Mouse (Mus musculus) heart, postnatal 25 days (tissue): ENCODE measurements at regions not wholly inside any gene's neighbourhood (a gene's known extent, or its start where the extent isn't known, plus 50 kb on each side); places are given as distances from the start of the nearest gene placed in this dataset.

Source experiments
- DNase-seq: peaks from one replicate; pipeline ENCODE4 v3.0.0; 2022; ENCODE audit warnings: low spot score
- intact Hi-C: fragments of 180-260 bp; cut with DNase I; formaldehyde crosslinking; loops from one replicate; pipeline ENCODE4 v1.15.1; 2025

DNA sequence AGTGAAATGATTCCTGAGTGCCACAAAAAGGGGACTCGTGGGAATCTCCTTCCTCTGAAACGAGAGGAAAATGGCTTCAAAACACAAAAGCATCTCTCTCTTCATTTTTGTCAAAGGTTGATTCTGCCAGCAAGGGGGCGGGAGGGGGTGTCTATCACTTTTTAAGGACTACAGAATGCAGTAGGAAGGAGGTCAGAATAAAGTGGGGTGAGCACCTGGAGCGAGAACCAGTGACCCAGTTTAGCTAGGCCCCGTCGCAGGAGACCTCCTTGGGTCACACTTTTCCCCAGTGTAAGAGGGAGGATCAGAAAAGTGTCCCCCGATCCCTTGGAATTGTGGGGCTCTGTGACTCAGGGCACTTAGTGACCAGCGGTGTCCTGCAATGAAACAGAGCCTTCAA is 133.1 kb downstream of the Tgfb2 start:
- DNase-seq = no peak
- intact Hi-C loops = no loop called here

DNA sequence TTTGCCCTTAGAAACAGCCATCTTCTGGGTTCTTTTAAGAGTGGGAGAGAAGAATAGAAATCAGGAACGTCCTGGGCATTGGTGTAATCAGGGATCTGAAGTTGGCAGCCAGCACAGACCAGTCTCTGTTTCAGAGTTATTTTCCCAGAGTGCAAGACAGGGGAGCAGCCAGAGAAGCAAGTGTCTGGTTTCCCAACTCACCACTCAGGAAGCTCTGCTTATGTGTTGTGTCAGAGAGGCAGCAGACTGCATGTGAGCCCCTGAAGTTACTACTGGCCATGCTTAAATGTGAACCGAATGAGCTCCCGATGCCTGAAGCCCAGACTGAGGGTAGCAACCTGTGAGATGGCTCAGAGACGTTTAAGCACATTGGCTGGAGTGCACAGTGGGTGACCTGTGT is 133.7 kb downstream of the Tgfb2 start:
- intact Hi-C loops = no loop called here
- no peak for DNase-seq

DNA sequence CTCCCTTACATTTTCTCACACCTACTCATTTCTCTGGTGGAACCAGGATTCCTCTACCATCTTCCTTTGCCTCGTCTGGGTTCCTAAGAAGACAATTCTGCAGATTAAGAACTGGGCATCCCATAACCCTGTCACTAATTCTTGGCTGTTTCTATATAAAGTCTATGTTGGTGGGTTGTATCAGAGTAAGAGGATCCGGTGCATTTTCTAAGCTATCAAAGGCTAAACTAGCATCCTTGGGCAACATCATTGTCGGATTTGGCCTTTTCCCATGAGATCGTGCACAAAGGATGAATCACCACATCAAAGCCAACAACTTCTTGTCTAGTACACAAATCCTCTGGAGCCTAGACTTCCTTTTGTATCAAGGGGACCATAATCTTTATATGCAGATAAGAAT is 137.3 kb downstream of the Tgfb2 start:
- no peak for DNase-seq
- intact Hi-C loops = no loop called here

DNA sequence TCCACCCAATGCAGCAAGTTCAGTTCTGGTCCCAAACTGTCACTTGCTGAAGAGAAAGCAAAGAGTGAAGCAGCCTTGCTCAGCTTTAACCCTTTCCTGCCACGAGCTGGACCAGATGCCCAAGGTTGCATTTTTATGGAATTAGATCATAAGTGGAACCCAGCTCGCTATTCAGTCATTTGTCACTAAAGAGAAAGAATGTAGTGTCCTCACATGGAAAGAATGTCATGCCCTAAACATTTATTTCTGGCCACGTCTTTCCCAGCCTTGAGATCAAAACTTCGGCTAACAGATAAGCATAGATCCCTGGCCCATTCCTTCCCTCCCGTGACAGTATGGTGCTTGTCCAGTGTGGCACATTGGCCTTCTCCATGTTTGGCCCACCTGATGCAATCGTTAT is 137.7 kb downstream of the Tgfb2 start:
- DNase-seq = no peak
- intact Hi-C loops = no loop called here

DNA sequence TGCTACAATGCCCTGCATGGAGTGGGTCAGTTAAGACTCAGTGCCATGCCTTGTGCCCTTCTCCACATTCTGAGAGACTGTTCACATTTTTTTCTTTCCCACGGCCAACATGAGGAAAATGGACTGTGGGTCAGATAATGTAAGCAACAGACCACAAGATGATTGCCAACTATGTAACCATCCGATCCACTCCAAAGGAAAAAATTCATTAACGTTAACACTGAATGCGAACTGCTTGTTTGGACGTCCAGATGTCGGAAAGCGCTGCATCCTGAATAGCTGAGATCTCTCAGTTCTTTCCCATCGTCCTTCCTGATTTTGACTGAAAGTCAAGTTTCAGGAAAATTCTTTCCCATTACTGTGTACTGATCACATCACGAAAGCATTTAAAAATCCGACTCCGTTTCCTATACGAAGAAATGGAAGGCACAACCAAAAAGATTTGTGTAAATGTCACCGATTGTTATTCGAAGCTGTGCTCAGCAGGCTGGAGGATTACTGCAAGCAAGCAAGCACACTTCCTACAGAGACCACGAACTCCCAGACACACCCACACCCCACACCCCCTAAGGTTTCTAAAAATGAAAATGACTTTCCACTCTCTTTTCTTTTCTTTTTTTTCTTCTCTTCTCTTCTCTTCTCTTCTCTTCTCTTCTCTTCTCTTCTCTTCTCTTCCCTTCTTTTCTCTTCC is 138.5 kb downstream of the Tgfb2 start:
- no peak for DNase-seq
- intact Hi-C loops = no loop called here

DNA sequence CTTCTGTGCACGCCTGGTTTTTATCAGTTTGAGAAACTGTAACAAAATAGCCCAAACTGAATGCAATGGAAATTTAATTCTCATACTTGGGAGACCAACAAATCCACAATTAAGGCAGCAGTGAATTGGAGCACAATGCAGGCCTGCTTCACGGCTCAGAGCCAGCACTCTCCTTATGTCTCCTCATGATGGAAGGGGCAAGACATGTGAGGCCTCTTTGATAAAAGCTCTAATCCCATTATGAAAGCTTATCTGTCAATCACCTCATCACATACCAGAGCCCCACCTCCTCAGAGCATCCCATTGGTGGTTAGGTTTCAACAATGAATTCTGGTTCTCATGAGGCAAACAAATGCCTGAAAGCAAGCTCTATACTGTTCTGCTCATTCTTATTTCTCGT is 143.8 kb downstream of the Tgfb2 start:
- intact Hi-C loops = no loop called here
- DNase-seq = no peak

DNA sequence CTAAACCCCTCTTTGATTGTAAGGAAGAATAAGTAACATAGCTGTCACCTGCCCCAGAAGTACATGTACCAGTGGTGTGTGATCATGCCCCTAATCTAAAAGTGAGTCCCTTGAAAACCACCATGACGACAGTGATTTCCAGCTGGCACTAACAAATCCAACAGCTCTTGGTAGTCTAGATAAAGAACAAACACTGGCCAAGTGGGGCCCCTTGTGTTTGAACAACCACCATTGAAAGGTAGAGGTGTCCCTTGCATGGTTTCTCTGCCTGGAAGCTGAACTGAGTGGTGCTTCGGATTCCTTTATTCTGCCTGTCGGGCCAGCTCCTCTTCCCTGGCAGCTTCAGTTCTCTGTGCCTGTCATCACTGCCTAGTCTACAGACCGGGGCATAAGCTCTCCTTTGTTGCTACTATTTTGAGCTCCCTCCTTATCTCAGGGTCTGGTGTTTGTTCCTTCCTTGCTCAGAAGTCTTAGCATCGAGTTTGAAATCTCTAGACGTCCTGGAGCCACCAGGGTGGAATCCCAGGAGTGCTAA is 150.3 kb downstream of the Tgfb2 start:
- no peak for DNase-seq
- intact Hi-C loops = no loop called here

DNA sequence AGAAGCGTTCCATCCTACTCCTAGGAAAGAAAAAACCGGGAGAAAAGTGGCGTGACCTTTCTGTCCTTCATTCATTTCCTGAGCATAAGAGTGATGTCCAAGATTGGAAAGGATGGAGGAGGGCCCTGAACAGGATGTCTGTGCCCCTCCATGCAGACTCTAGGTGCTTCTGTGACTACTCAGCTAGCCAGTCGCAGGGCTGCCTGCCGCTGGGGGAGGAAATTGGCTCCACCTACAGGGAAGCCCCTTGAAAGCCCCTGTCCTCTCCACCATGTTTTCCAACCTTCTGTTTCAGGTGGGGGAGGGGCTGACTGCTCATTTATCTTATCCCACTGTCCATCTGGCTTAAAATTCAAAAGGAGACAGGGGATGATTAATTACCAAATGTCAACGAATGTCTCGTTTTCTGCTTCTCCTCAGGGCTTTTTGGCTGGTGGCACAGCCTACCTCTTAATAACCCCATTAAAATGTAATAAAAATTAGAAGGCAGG is 151.2 kb downstream of the Tgfb2 start:
- intact Hi-C loops = loop anchor here (5.0 kb wide), 1 partner anchor 53 kb away; no protein-coding TSS in a partner anchor
- no peak for DNase-seq

DNA sequence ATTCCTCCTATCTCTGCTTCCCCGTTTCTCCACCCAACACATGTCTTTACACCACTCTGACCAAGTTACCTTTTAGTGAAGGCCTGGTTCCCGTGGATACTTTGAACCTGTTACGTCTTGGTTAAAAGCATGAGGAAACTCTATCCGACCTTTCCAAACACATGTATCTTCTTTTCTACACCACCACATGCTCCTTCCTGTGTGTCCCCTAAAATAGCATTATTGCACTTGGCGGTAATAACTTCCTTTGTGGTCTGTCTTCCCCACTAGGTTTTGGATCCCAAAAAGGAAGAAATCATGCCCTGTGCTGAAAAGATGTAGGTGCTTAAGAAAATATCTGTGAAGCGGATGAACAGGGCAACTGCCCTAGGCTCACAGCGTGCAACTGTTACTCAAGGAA is 153.1 kb downstream of the Tgfb2 start:
- no peak for DNase-seq
- intact Hi-C loops = loop anchor here (5.0 kb wide), 1 partner anchor 55 kb away; no protein-coding TSS in a partner anchor

DNA sequence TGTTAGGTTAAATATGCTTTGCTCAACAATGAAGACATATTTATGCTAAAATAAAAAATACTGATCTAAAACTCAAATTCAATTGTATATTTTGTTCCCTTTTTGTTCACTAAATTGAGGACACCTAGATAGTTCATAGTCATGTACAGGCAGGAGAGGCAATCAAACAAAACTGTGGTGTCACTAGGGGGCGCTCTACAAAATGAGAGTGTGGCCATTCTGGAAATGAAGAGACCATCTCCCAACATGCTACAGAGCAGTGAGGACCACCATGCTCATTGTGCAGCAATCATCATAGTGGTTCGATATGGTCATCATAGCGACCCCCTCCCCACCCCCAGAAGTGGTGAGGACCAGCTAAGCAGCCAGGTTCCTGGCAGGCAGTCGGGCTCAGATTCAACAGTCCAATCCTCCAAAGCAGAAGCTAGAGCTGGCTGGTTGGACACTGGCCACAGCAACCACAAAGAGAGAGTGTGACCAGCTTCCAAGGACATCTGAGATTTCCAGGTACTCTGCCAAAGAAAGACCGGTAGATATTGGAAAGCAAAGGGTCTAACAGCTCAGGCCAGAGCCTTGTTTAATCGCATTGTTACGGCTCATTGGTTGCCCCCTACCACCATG is 155.4 kb downstream of the Tgfb2 start:
- no peak for DNase-seq
- intact Hi-C loops = loop anchor here (5.0 kb wide), 1 partner anchor 57 kb away; no protein-coding TSS in a partner anchor

DNA sequence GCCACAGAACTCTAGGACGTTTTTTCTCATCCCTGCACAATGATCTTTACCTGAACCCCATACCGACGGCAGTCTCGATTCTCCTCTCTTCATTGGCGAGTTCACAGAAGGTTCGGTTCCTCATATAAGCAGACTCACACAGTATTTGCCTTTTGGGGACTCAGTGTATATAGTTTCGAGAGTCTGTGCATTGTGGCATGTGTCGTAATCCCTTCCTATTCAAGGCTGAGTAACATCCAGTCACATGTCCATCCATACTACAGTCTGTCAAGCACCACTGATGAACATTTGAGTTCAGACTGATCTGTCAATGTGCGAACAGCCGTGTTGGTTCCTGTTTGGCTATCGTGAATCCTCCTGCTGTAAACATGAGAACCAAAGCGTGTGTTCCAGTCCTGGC is 156.6 kb downstream of the Tgfb2 start:
- intact Hi-C loops = no loop called here
- DNase-seq = no peak

DNA sequence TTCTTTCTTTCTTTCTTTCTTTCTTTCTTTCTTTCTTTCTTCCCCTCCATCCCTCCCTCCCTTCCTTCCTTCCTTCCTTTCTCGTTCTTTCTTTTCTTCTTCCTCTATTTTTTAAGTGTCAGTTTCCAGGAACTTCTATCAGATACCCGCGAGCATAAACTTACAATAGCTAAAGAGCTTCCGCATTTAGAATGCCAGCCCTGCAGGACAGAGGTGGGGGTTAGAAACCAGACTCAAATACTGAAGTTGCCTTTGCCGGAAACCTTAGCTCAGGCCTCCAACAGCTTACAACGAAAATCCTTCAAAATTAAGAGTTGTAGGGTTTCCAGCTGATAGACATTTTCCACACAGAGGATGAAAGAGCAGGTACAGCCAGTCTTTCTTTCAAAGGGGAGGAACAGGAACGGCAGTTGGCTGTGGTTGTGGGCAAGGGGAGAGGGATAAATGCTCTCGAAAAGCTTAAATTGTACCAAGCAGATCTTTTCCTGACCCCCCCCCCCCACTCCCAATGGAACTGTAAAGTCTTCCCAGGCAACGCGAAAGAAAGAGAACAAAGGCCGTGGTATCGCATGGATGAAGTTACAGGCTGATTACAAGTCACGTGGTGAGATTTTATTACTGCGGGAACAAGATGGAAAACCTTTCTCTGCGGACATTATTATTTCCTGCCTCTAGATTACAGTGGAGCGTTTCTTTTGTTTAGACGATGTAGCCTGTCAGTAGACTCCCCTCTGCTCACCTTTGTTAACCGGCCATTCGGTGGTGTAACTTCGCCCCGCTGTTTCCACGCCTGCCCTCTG is 159.2 kb downstream of the Tgfb2 start:
- no peak for DNase-seq
- intact Hi-C loops = no loop called here

DNA sequence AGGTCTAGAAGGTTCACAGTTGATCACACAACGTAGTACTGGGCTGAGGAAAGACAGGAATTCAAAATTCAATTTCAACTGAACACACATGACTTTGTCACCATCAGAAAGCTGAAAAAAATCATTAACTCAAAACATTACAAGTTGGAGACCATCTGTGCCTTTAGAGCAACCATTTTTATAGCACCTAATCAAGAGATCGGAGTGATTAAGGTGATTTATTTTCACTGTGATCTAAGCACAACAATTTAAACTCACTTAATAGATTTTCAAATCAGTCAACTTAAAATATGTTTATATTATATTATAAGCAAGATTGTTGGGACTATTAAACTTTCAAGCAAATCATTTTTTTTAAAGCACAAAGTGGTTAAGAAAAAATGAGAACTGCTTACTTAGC is 165.7 kb downstream of the Tgfb2 start:
- intact Hi-C loops = no loop called here
- no peak for DNase-seq

DNA sequence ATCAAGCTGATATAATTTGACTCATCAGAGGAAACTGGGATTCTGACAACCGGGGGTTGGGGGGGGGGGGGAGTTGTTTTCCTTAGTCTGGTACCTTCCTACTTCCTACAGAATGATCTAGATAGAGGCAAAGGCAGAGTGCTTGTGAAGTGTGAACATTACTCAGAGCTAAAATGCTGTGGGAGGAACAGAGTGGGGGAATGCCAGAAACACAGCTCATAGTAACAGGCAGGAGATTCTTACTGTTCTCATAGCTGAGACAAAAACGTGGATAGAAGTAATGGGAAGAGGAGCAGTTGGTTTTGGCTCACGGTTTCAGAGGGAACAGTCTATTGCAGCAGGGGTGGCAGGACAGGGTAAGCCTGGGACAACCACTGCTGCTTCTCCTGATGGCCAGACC is 167.6 kb downstream of the Tgfb2 start:
- DNase-seq = no peak
- intact Hi-C loops = no loop called here

DNA sequence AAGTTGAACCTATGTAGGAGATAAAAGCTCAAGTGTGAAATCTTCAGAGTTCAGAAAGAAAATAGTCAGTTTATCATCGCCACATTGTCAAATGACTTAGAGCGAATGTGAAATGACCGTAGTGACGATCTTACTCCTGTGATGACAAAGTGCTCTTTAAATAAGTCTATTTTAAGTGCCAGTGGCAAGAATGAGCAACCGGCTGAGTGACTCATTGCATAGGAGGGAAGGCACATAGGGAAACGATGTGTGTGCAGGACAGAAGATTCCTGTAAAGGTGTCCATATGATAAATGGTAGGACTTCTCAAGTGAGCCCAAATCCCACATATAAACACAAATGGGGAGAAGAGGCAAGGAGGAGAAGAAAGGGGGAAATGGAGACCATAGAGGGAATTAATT is 189.8 kb downstream of the Tgfb2 start:
- no peak for DNase-seq
- intact Hi-C loops = no loop called here

DNA sequence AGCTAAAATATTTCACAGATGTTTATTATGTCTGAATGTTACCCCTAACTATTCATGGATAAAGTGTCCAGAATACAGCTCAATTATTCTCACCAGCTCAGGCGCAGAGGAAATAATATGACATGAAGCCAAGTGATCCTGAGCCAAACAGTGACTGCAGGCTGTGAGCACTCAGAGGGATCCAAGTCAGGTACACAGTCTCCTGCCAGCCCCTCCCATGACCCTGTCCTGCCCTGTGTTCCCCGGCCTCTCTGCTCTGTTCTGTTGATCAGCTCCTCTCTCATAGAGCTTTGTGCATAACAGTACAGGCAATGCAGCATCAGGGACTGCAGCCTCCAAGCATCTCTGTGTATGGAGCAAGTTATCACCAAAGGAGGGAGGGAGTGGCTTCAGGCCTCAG is 190.7 kb downstream of the Tgfb2 start:
- intact Hi-C loops = no loop called here

DNA sequence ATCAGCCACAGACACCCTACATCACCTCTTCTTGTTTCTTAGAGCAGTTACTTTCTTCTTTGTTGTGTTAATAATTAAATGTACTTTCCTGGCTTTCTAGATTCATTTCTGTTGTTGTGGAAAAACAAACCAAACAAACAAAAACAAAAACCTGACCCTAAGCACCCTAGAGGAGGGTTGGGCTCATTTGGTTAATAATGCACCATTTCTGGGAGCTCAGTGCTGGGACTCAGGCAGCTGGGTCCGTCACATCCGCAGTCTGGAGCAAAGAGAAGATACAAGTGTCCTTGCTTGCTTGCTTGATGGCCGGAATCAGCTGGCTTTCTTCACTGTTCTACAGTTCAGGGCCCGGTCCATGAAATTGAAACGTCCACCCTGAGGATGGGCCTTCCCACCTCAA is 191.9 kb downstream of the Tgfb2 start:
- no peak for DNase-seq
- intact Hi-C loops = no loop called here

More for the DNA sequence above, 190.7 kb downstream of the Tgfb2 start:
- no peak for DNase-seq

DNA sequence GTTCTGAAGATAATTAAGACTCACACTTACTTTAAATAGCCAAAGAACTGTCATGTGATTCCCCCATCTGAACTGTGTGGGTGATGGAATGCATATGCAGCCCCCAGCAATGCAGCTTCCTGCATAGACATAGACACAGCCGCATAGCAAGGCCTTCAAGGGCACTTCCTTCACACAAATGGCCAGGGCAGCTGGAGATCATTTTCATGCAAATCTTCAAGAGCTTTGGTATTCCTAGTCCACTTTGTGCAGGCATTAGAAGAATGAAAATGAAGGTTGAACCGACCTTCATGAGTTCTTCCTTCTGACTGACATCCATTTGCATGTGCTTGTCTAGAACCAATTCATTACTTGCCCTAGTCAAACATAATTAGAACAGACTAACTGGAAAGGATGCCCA is 195.3 kb downstream of the Tgfb2 start:
- no peak for DNase-seq
- intact Hi-C loops = no loop called here

DNA sequence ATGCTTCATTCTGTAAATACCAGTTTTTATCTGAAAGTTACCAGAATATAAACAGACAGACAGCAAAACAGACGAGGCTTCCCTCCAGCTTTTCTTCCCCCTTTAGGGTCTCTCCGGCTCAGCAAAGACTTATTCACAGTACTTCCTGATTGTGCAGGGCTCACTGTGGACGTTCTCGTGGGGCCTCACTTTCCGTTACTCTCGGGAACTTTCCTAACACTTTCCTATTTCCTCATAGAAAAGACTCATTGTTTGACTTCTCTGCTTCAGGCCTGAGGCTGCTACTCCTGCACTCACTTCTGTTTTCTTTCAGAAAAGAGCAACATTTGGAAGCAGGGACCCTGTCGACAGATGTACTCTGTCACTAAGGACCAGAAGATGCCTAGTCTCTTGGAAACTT is 197.4 kb downstream of the Tgfb2 start:
- DNase-seq = peak; percentile 4
- intact Hi-C loops = no loop called here

DNA sequence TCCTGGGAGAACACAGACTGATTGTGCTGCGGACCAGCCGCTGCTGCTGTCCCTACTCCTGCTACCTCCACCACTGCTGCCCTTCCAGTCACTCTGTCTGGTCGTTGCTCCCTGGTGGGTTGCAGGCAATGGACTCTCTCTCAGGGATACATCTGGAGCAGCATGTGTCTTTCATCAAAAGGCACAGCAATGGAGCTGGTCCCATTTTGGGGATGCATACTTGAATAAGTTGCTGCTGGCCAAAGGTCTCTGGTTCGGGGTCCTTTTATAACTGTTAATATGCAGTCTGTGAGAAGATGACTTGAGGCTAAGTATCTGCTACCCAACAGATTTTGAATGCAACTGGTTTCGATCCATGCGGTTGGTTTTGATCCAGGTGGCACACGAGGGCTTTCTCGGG is 197.8 kb downstream of the Tgfb2 start:
- DNase-seq = no peak
- intact Hi-C loops = no loop called here

DNA sequence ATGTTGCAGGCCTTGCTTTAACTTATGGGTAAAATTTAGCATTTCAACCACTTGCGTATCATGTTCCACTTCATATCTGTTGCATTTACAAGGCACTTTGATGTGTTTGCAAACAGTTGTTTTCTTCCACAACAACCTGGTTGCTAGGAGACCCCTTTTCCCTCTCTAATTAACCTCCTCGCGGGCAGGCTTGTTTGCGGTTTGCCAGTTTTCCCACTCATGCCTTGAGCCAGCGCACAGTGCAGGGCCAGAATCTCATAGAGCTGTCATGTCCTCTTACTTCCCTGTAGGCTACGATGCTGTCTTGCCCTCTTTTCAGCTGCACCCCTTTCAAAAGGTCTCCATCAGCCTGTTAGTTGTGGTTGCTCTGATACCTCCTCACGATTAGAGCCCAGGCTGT is 199.3 kb downstream of the Tgfb2 start:
- intact Hi-C loops = no loop called here
- no peak for DNase-seq
